Comparison of ENCODE assay signal across 14 mouse cellular contexts in the genomic region with DNA sequence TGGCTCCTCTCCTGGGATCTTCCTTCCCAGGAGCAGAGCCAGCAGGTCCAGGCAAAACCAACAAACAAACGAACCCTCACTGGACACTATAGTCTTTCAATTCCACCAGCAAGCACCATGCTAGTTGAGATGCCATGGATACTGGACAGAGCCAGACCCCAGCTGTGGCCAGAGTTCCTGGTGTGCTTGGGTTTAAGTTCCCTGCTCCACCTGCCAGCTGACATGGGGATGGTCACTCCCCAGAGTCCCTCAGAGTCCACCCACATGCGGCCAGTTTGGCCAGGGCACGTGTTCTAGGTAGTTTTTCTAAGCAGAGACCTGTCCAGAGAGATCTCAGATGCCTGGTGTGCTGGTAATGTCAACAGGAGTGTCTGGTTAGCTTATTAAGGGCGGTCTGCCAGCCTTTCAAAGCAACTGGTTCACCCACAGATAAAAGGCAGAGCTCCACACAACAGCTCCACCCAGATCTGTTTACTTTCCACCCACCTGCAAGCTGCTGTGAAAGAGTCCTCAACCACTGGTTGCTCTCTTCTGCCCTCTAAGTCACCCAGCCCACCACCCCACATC. TPM values are rescaled to one million over a fixed set of nuclear protein-coding genes. Genes with fewer than 3 reads are reported as not detected.
DNase-seq lines count a peak whose midpoint lies in the region; ATAC-seq and TF ChIP-seq lines count a peak whose summit lies in the region.
"Had no signal": no experiment of that assay in that cellular context is flagged by ENCODE, and none has a peak within 500 bp of the region (broad histone marks: within the 10 kb centered on the region; RNA-seq: fewer than 3 reads in every experiment).

No protein-coding gene starts in this region.

- WGBS in heart, embryonic 11.5 days (ENCODE audit: insufficient replicate concordance) = 78% methylated on average over 4 of the region's 4 CpGs
- WGBS in heart, embryonic 14.5 days = 70% methylated on average over 4 of the region's 4 CpGs
- WGBS in liver, embryonic 14.5 days (ENCODE audit: insufficient replicate concordance) = 37% methylated on average over 4 of the region's 4 CpGs

- H3K27ac ChIP-seq in heart, embryonic 11.5 days (ENCODE audit: low read depth, low read length) = peak overlapping the region; percentile 54
- H3K27ac ChIP-seq in ES-Bruce4 (ENCODE audit: insufficient read depth, low read length) = 0 out of 2 replicates have a peak overlapping the region, but pooled peaks have one; percentile 2
- H3K27ac ChIP-seq in heart, embryonic 14.5 days (replicated peaks in 1 of 2; ENCODE audit: control insufficient read depth in 1 of 2, insufficient read depth in 1 of 2, low read depth in 2 of 2, low read length in 2 of 2) = peak overlapping the region; percentile 18 to 56; a peak in 2 of 4 replicates
- peak overlapping the region; percentile 30; the same call in 1 of the 2 replicates for H3K27ac ChIP-seq in liver, embryonic 14.5 days
- H3K27ac ChIP-seq: embryonic facial prominence, embryonic 12.5 days; forebrain, embryonic 15.5 days; macrophage had no signal

- no peak overlapping the region for H3K4me2 ChIP-seq in heart, embryonic 11.5 days
- H3K4me2 ChIP-seq in heart, embryonic 14.5 days (ENCODE audit: low read length) = no peak overlapping the region
- H3K4me2 ChIP-seq in liver, embryonic 14.5 days (ENCODE audit: low read depth) = no peak overlapping the region
- H3K4me2 ChIP-seq: embryonic facial prominence, embryonic 12.5 days; forebrain, embryonic 15.5 days had no signal

- no peak for DNase-seq in heart, postnatal 14 days
- no peak for DNase-seq in liver, embryonic 14.5 days (ENCODE audit: low read depth in 3 of 3, low spot score in 3 of 3)
- no peak for DNase-seq in thymus, postnatal 4 days
- no peak for DNase-seq in left cerebral cortex, adult 9 months (ENCODE audit: low spot score in 2 of 2)
- DNase-seq in layer of hippocampus, adult 8-10 months (ENCODE audit: low spot score in 2 of 2) = no peak
- DNase-seq: cerebellum, adult 2 months; kidney, postnatal 14 days; thymus, postnatal 25 days had no signal

- H3K36me3 ChIP-seq in heart, embryonic 11.5 days (ENCODE audit: control insufficient read depth, insufficient read depth, low read length) = no peaks in the 10 kb centered on the region
- H3K36me3 ChIP-seq in ES-Bruce4 (ENCODE audit: control insufficient read depth, insufficient read depth, low read length, poor library complexity, severe bottlenecking) = no peaks in the 10 kb centered on the region
- peaks cover 2% of the 10 kb centered on the region; the same call in 1 of the 2 replicates for H3K36me3 ChIP-seq in heart, embryonic 14.5 days (ENCODE audit: control insufficient read depth, insufficient read depth, low read length)
- H3K36me3 ChIP-seq in liver, embryonic 14.5 days (replicated peaks; ENCODE audit: control insufficient read depth, insufficient read depth, low read depth) = no peaks in the 10 kb centered on the region
- H3K36me3 ChIP-seq: embryonic facial prominence, embryonic 12.5 days; forebrain, embryonic 15.5 days had no signal

- no peak for ATAC-seq in heart, embryonic 11.5 days (replicated peaks; ENCODE audit: insufficient number of reproducible peaks, low FRiP score, low TSS enrichment)
- ATAC-seq in heart, embryonic 14.5 days (ENCODE audit: insufficient number of reproducible peaks, insufficient read depth, low FRiP score, low read depth) = no peak
- peak; percentile 39; the same call in 1 of the 2 replicates for ATAC-seq in liver, embryonic 14.5 days (ENCODE audit: insufficient read depth)
- ATAC-seq: forebrain, embryonic 15.5 days had no signal

- no peak for TF ChIP-seq CTCF in ES-Bruce4 (IDR thresholded peaks at IDR 0.05; ENCODE audit: low read depth, low read length)
- no peak for TF ChIP-seq CTCF in liver, embryonic 14.5 days (IDR thresholded peaks at IDR 0.05; ENCODE audit: low read depth)

- H3K27me3 ChIP-seq in heart, embryonic 11.5 days (ENCODE audit: control insufficient read depth, insufficient read depth, low read length) = no peaks in the 10 kb centered on the region
- no peaks in the 10 kb centered on the region for H3K27me3 ChIP-seq in ES-Bruce4 (ENCODE audit: control insufficient read depth, insufficient read depth, low read length, poor library complexity, severe bottlenecking)
- no peaks in the 10 kb centered on the region for H3K27me3 ChIP-seq in heart, embryonic 14.5 days (ENCODE audit: control insufficient read depth, insufficient read depth, low read length)
- no peaks in the 10 kb centered on the region for H3K27me3 ChIP-seq in liver, embryonic 14.5 days (ENCODE audit: control insufficient read depth, insufficient read depth, low read length)
- H3K27me3 ChIP-seq: embryonic facial prominence, embryonic 12.5 days; forebrain, embryonic 15.5 days had no signal

- H3K9ac ChIP-seq in heart, embryonic 11.5 days (ENCODE audit: low read depth, low read length) = no peak overlapping the region
- H3K9ac ChIP-seq in ES-Bruce4 (ENCODE audit: low read depth, poor library complexity, severe bottlenecking) = no peak overlapping the region
- H3K9ac ChIP-seq in heart, embryonic 14.5 days (ENCODE audit: low read length) = no peak overlapping the region
- H3K9ac ChIP-seq in liver, embryonic 14.5 days (replicated peaks) = no peak overlapping the region
- H3K9ac ChIP-seq: embryonic facial prominence, embryonic 12.5 days; forebrain, embryonic 15.5 days had no signal

- no peak for TF ChIP-seq POLR2A in ES-Bruce4 (IDR thresholded peaks at IDR 0.05; ENCODE audit: insufficient read depth, low read length)

- H3K4me3 ChIP-seq in heart, embryonic 11.5 days (ENCODE audit: low read depth, low read length) = no peak overlapping the region
- no peak overlapping the region for H3K4me3 ChIP-seq in ES-Bruce4 (ENCODE audit: low read depth, low read length)
- H3K4me3 ChIP-seq in heart, embryonic 14.5 days (ENCODE audit: control insufficient read depth in 1 of 2, insufficient read depth in 1 of 2, low read depth in 1 of 2, low read length in 2 of 2) = no peak overlapping the region
- H3K4me3 ChIP-seq in liver, embryonic 14.5 days (ENCODE audit: insufficient read depth in 1 of 2, low read depth in 2 of 2, low read length in 2 of 2) = no peak overlapping the region
- H3K4me3 ChIP-seq: embryonic facial prominence, embryonic 12.5 days; forebrain, embryonic 15.5 days had no signal

- intact Hi-C loops in heart, postnatal 14 days (cut with DNase I) = loop anchor here (5.0 kb wide), 1 partner anchor 39 kb away; no protein-coding TSS in a partner anchor

- H3K4me1 ChIP-seq in heart, embryonic 11.5 days (ENCODE audit: control insufficient read depth, insufficient read depth, low read length) = peaks cover 76% of the 10 kb centered on the region
- peaks cover 22% of the 10 kb centered on the region for H3K4me1 ChIP-seq in ES-Bruce4 (ENCODE audit: control insufficient read depth, insufficient read depth, low read length)
- H3K4me1 ChIP-seq in heart, embryonic 14.5 days (ENCODE audit: control insufficient read depth in 2 of 2, insufficient read depth in 2 of 2, low read length in 2 of 2) = peaks cover 52 to 92% of the 10 kb centered on the region in 2 experiments
- peaks cover 0 to 35% of the 10 kb centered on the region in 2 experiments; a peak in 3 of 4 replicates for H3K4me1 ChIP-seq in liver, embryonic 14.5 days (replicated peaks; ENCODE audit: control insufficient read depth in 2 of 2, insufficient read depth in 2 of 2, low read length in 1 of 2)
- H3K4me1 ChIP-seq: forebrain, embryonic 15.5 days had no signal

- no peaks in the 10 kb centered on the region for H3K9me3 ChIP-seq in heart, embryonic 11.5 days (replicated peaks; ENCODE audit: control insufficient read depth, low read length)
- no peaks in the 10 kb centered on the region for H3K9me3 ChIP-seq in ES-Bruce4 (replicated peaks; ENCODE audit: control insufficient read depth, insufficient read depth, low read length, poor library complexity, severe bottlenecking)
- H3K9me3 ChIP-seq in heart, embryonic 14.5 days (ENCODE audit: control insufficient read depth, low read length) = no peaks in the 10 kb centered on the region
- H3K9me3 ChIP-seq in liver, embryonic 14.5 days (ENCODE audit: control insufficient read depth, low read length) = no peaks in the 10 kb centered on the region
- H3K9me3 ChIP-seq: embryonic facial prominence, embryonic 12.5 days; forebrain, embryonic 15.5 days had no signal

- TF ChIP-seq EP300 in ES-Bruce4 (IDR thresholded peaks at IDR 0.05; ENCODE audit: insufficient read depth, low read depth, low read length) = no peak
- TF ChIP-seq EP300 in liver, embryonic 14.5 days (IDR thresholded peaks at IDR 0.05; ENCODE audit: low read depth) = no peak

RNA-seq across cellular contexts. Expression of a gene that starts 42.0 kb away (rescaled TPM):
- polyA plus RNA-seq in heart, embryonic 11.5 days (2014; fragmentation: Nextera tagmentation; extraction: Ambion mirVana) = 53.2 and 54.1 TPM in 2 replicates
- total RNA-seq in heart, postnatal 14 days (2021) = 10 to 100 TPM; 49.7 to 51.0 TPM
- 193 and 203 TPM in 2 replicates for polyA plus RNA-seq in ES-Bruce4 (2011; ENCODE audit: insufficient read depth, insufficient read length, low read depth, missing spikeins)
- 38.7 and 42.7 TPM in 2 replicates for polyA plus RNA-seq in heart, embryonic 14.5 days (2014; fragmentation: Nextera tagmentation; extraction: Ambion mirVana)
- polyA plus RNA-seq in liver, embryonic 14.5 days (2012; rRNA removed) = 9.8 and 14.0 TPM in 2 replicates
- 5.6 and 6.9 TPM in 2 replicates for polyA plus RNA-seq in liver, embryonic 14.5 days (2014; fragmentation: Nextera tagmentation; extraction: Ambion mirVana)
- total RNA-seq in layer of hippocampus, adult 8-10 months (2022) = 100 to 1,000 TPM in 1 of 4 experiments, 10 to 100 TPM in 3; 79.9 to 104 (median 90.3) TPM

Comparison
In these comparisons a context has a peak if more than half of its experiments do, and no peak if none do; other contexts are left out.
1. H3K27ac ChIP-seq: peak in every context shown above with its lines; median percentile 54 in heart, embryonic 11.5 days; 37 in heart, embryonic 14.5 days; 30 in liver, embryonic 14.5 days; 2 in ES-Bruce4.